Mouse (Mus musculus) 3T3-L1 (cell line): ENCODE results near the gene Cenpv.
"Not testable (repeated sequence)": the region's sequence is repeated elsewhere in the genome, so short reads cannot be mapped to it uniquely, and the experiment has no call there.

ENCODE experiments used
- DNase-seq: peaks from one replicate; pipeline ENCODE4 v3.0.0-alpha.2; 2015; ENCODE audit warnings: low read depth, low spot score

Cenpv gene

GRCm38 (mm10) chr11:62508816-62509215 is 30.2 kb downstream of the Cenpv start:
- not testable (repeated sequence) for DNase-seq

GRCm38 (mm10) chr11:62508365-62508764 is 30.7 kb downstream of the Cenpv start:
- DNase-seq: not testable (repeated sequence)

- no peak for DNase-seq
Observed at GRCm38 (mm10) chr11:62507683-62508082, 31.4 kb downstream of the Cenpv start.

- no peak for DNase-seq
Observed at GRCm38 (mm10) chr11:62500529-62500928, 38.5 kb downstream of the Cenpv start.

GRCm38 (mm10) chr11:62498802-62499201 is 40.3 kb downstream of the Cenpv start:
- DNase-seq: no peak

- DNase-seq: no peak
Observed at GRCm38 (mm10) chr11:62497181-62497580, 41.9 kb downstream of the Cenpv start.

- peak; percentile 72 for DNase-seq
Observed at GRCm38 (mm10) chr11:62496151-62496715, 42.8 kb downstream of the Cenpv start.

GRCm38 (mm10) chr11:62495276-62495801 is 43.7 kb downstream of the Cenpv start:
- DNase-seq: peak; percentile 79

- peak; percentile 80 for DNase-seq
Observed at GRCm38 (mm10) chr11:62494754-62495275, 44.2 kb downstream of the Cenpv start.

- DNase-seq: no peak
Observed at GRCm38 (mm10) chr11:62493701-62494100, 45.4 kb downstream of the Cenpv start.

GRCm38 (mm10) chr11:62487540-62488350 is 51.3 kb downstream of the Cenpv start:
- no peak for DNase-seq

GRCm38 (mm10) chr11:62486949-62487348 is 52.1 kb downstream of the Cenpv start:
- DNase-seq: no peak

GRCm38 (mm10) chr11:62479581-62479980 is 59.5 kb downstream of the Cenpv start:
- no peak for DNase-seq

- DNase-seq: no peak
Observed at GRCm38 (mm10) chr11:62478931-62479330, 60.1 kb downstream of the Cenpv start.

- no peak for DNase-seq
Observed at GRCm38 (mm10) chr11:62476156-62476555, 62.9 kb downstream of the Cenpv start.
